Mouse (Mus musculus): ENCODE measurements around the gene Psap. TPM values are rescaled to one million over a fixed set of nuclear protein-coding genes. Genes with fewer than 3 reads are reported as not detected.
"Not testable (repeated sequence)": the region's sequence is repeated elsewhere in the genome, so short reads cannot be mapped to it uniquely, and the experiment has no call there.

Gene Psap
- total and polyA plus RNA-seq, 2 experiments from 2014 or later = 272 to 811 TPM

DNA sequence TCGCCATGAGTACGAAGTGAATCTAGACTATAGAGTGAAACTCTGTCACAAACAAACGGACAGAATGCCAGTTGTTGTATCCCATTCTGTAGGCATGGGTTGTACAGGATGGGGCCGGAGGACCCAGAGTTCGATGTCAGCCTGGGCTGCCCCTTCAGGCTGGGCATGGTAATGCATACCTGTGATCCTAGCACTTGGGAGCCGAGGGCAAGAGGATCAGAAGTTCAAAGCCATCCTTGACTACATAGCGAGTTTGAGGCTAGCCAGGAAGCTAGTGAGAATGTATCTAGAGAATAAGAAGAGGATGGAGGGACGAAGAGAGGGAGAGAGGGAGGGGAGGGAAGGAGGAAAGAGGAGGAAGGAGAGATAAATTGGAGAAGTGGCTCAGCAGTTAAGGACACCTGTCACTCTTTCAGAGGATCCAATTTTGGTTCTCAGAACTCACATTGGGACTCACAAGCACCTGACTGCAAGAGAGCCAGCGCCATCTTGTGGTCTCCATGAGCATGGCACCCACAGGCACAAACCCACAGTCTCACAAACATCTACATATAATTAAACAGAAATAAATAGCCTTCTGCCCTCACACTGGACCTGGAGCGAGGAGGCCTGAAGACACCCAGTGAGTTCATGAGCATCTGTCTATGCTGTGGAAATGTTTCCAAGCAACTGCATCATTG lies 39.8 kb upstream of the Psap start:
- DNase-seq (ENCODE audit: low spot score) = peak; percentile 65
- Histone ChIP-seq H3K36me3 (ENCODE audit: insufficient read depth, low read length) (no peaks in the 10 kb centered on the region), H3K27ac (ENCODE audit: low read depth, low read length) (no peak overlapping the region), H3K9ac (replicated peaks; ENCODE audit: low read length, poor library complexity, severe bottlenecking) (no peak overlapping the region), H3K4me3 (ENCODE audit: low read depth, low read length) (no peak overlapping the region), H3K4me2 (ENCODE audit: low read depth, low read length, poor library complexity, severe bottlenecking) (no peak overlapping the region), H3K9me3 (ENCODE audit: low read length) (no peaks in the 10 kb centered on the region), H3K27me3 (ENCODE audit: insufficient read depth, low read length) (no peaks in the 10 kb centered on the region), H3K4me1 (ENCODE audit: insufficient read depth, low read length) (no peaks in the 10 kb centered on the region)
- WGBS = 67% methylated on average over 10 of the region's 10 CpGs
- ATAC-seq (ENCODE audit: low FRiP score) = no peak
- TF ChIP-seq CTCF (IDR thresholded peaks at IDR 0.05) = peak; percentile 75

DNA sequence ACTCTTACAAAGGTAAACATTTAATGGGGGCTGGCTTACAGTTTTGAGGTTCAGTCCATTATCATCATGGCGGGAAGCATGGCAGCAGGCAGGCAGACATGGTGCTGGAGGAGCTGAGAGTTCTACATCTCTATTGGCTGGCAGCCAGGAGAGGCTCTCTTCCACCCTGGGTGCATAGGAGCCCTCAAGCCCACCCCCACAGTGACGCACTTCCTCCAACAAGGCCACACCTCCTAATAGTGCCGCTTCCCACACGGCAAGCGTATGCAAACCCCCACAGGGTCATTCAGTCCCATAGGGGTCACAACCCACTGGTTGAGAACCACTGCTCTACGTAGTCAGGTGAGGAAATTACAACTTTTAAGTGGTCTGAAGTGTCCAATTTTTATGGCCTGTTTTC lies 37.0 kb upstream of the Psap start:
- H3K27ac ChIP-seq (ENCODE audit: low read depth, low read length) = no peak overlapping the region

DNA sequence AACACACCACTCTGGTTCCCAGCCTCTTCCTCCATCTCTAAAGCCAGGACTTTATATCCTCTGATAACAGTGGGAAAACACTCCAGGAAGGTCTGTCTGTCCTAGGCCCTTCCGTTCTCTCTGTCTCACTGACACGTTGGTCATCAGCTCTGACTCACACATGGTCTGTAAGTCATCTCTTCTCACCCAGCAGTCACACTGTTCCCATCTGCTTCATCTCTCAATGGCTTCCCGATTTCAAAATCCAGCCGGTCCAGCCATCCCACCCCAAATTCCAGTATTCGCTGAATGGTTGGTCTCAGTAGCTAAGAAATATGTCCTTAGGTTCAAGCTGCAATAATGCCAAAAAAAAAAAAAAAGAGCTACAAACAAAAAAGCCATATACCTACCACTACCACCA lies 33.5 kb upstream of the Psap start:
- Histone ChIP-seq H3K9me3 (ENCODE audit: low read length) (no peaks in the 10 kb centered on the region), H3K4me2 (ENCODE audit: low read depth, low read length, poor library complexity, severe bottlenecking) (no peak overlapping the region), H3K4me3 (ENCODE audit: low read depth, low read length) (no peak overlapping the region), H3K27me3 (ENCODE audit: insufficient read depth, low read length) (no peaks in the 10 kb centered on the region), H3K27ac (ENCODE audit: low read depth, low read length) (no peak overlapping the region), H3K36me3 (ENCODE audit: insufficient read depth, low read length) (no peaks in the 10 kb centered on the region), H3K4me1 (ENCODE audit: insufficient read depth, low read length) (no peaks in the 10 kb centered on the region), H3K9ac (replicated peaks; ENCODE audit: low read length, poor library complexity, severe bottlenecking) (no peak overlapping the region)
- ATAC-seq (ENCODE audit: low FRiP score) (no peak), DNase-seq (ENCODE audit: low spot score) (no peak)
- TF ChIP-seq CTCF (IDR thresholded peaks at IDR 0.05) = no peak
- WGBS = 91% methylated on average over 5 of the region's 5 CpGs

More for the DNA sequence above, 37.0 kb upstream of the Psap start:
- no peak overlapping the region for H3K4me3 ChIP-seq (ENCODE audit: low read depth, low read length)
- DNase-seq (ENCODE audit: low spot score) (no peak), ATAC-seq (ENCODE audit: low FRiP score) (no peak)
- no peak overlapping the region for H3K9ac ChIP-seq (replicated peaks; ENCODE audit: low read length, poor library complexity, severe bottlenecking)
- no peaks in the 10 kb centered on the region for H3K36me3 ChIP-seq (ENCODE audit: insufficient read depth, low read length)
- H3K4me2 ChIP-seq (ENCODE audit: low read depth, low read length, poor library complexity, severe bottlenecking) = no peak overlapping the region
- no peak for TF ChIP-seq CTCF (IDR thresholded peaks at IDR 0.05)
- WGBS = 89% methylated on average over 6 of the region's 6 CpGs
- no peaks in the 10 kb centered on the region for H3K4me1 ChIP-seq (ENCODE audit: insufficient read depth, low read length)
- no peaks in the 10 kb centered on the region for H3K27me3 ChIP-seq (ENCODE audit: insufficient read depth, low read length)
- H3K9me3 ChIP-seq (ENCODE audit: low read length) = no peaks in the 10 kb centered on the region

DNA sequence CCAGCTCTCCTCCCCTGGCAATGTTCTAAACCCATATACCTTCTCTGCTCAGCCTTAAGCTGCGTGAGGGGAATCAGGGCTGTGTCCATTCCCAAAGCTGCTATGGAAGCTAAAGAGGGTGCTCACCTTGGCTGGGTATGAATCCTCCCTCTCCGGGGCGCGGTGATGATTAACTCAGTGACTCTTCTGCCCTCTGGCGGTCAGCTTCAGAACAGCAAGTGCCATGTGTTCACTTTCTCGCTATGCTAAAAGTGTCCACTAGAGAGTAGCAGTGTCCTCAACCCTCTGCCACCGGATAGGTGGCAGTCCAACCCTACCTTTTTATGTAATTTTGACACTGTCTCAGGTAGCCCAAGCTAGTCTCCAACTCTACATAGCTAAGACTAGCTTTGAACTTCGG lies 32.4 kb upstream of the Psap start:
- no peaks in the 10 kb centered on the region for H3K27me3 ChIP-seq (ENCODE audit: insufficient read depth, low read length)
- no peaks in the 10 kb centered on the region for H3K9me3 ChIP-seq (ENCODE audit: low read length)
- no peak overlapping the region for H3K9ac ChIP-seq (replicated peaks; ENCODE audit: low read length, poor library complexity, severe bottlenecking)
- peak; percentile 77 for ATAC-seq (ENCODE audit: low FRiP score)
- DNase-seq (ENCODE audit: low spot score) = peak; percentile 94
- no peaks in the 10 kb centered on the region for H3K36me3 ChIP-seq (ENCODE audit: insufficient read depth, low read length)
- H3K4me1 ChIP-seq (ENCODE audit: insufficient read depth, low read length) = no peaks in the 10 kb centered on the region
- WGBS = 0% methylated on average over 8 of the region's 8 CpGs
- peak; percentile 100 for TF ChIP-seq CTCF (IDR thresholded peaks at IDR 0.05)
- no peak overlapping the region for H3K4me2 ChIP-seq (ENCODE audit: low read depth, low read length, poor library complexity, severe bottlenecking)
- no peak overlapping the region for H3K27ac ChIP-seq (ENCODE audit: low read depth, low read length)
- no peak overlapping the region for H3K4me3 ChIP-seq (ENCODE audit: low read depth, low read length)

DNA sequence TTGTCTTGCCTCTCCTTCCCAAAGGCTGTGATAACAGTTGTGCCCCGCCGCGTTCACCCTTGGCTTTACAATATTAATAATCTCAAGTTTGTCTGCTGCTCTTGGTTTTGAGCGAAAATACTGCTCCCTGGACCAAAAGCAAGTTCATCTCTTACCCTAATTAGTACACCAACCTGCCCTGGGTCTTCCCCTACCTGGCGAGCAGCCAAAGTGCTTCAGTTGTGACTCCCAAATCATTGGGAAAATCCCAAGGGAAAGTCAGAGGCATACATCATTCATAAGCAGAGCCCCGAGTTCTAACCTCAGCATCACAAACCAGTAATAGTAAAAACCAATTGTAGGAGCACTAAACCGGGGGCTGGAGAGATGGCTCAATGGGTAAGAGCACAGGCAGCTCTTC lies 31.8 kb upstream of the Psap start:
- H3K9ac ChIP-seq (replicated peaks; ENCODE audit: low read length, poor library complexity, severe bottlenecking) = no peak overlapping the region
- no peak for DNase-seq (ENCODE audit: low spot score)
- no peak overlapping the region for H3K27ac ChIP-seq (ENCODE audit: low read depth, low read length)
- H3K27me3 ChIP-seq (ENCODE audit: insufficient read depth, low read length) = no peaks in the 10 kb centered on the region
- WGBS = 75% methylated on average over 7 of the region's 7 CpGs
- ATAC-seq (ENCODE audit: low FRiP score) = no peak
- no peak for TF ChIP-seq CTCF (IDR thresholded peaks at IDR 0.05)
- H3K4me2 ChIP-seq (ENCODE audit: low read depth, low read length, poor library complexity, severe bottlenecking) = no peak overlapping the region
- H3K36me3 ChIP-seq (ENCODE audit: insufficient read depth, low read length) = no peaks in the 10 kb centered on the region
- no peaks in the 10 kb centered on the region for H3K4me1 ChIP-seq (ENCODE audit: insufficient read depth, low read length)
- H3K9me3 ChIP-seq (ENCODE audit: low read length) = no peaks in the 10 kb centered on the region
- no peak overlapping the region for H3K4me3 ChIP-seq (ENCODE audit: low read depth, low read length)

DNA sequence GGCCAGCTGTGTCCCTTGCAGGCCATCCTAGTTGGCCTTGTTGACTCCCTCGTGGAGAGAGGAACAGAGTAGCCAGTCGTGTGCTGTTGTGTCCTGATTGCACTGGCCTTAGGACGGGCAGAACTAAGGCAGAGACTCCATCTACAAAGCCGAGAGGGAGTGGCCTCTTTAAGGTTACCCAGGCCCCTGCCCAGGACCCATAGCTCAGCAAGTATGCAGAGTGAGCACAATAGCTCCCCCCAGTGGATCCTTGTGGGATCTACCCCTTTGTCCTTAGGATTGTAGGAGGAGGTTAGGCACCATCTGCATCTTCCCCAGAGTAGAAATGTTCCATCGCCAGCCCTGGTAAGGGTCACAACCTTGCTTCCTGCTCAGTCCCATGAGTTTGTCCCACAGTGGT lies 30.9 kb upstream of the Psap start:
- DNase-seq (ENCODE audit: low spot score) (peak; percentile 65), ATAC-seq (ENCODE audit: low FRiP score) (no peak)
- no peaks in the 10 kb centered on the region for H3K27me3 ChIP-seq (ENCODE audit: insufficient read depth, low read length)
- H3K4me3 ChIP-seq (ENCODE audit: low read depth, low read length) = no peak overlapping the region
- no peak overlapping the region for H3K9ac ChIP-seq (replicated peaks; ENCODE audit: low read length, poor library complexity, severe bottlenecking)
- H3K9me3 ChIP-seq (ENCODE audit: low read length) = no peaks in the 10 kb centered on the region
- no peaks in the 10 kb centered on the region for H3K36me3 ChIP-seq (ENCODE audit: insufficient read depth, low read length)
- 31% methylated on average over 5 of the region's 5 CpGs for WGBS
- peak; percentile 62 for TF ChIP-seq CTCF (IDR thresholded peaks at IDR 0.05)
- no peak overlapping the region for H3K27ac ChIP-seq (ENCODE audit: low read depth, low read length)
- no peak overlapping the region for H3K4me2 ChIP-seq (ENCODE audit: low read depth, low read length, poor library complexity, severe bottlenecking)
- H3K4me1 ChIP-seq (ENCODE audit: insufficient read depth, low read length) = no peaks in the 10 kb centered on the region

DNA sequence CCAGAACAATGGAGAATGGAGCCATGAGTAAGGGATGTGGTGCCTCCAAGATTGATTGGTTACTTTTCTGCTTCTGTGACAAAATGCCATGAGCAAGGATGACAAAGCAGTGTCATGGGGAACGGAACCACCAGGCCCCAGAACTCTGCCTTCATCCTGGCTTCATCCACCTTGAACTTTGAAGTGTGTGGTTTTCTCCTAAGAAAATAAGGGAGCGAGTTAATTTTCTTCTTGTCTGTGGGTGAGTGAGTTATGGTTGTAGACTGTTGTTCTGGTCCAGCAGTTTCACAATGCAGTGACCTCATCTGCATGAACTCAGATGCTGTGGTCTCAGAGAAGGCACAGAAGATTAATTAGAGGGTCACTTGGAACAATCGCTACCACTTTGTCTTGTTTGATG lies 29.1 kb upstream of the Psap start:
- not testable (repeated sequence) for H3K4me3 ChIP-seq (ENCODE audit: low read depth, low read length); H3K27ac ChIP-seq (ENCODE audit: low read depth, low read length); H3K36me3 ChIP-seq (ENCODE audit: insufficient read depth, low read length); H3K9ac ChIP-seq (replicated peaks; ENCODE audit: low read length, poor library complexity, severe bottlenecking); ATAC-seq (ENCODE audit: low FRiP score); H3K27me3 ChIP-seq (ENCODE audit: insufficient read depth, low read length); H3K4me1 ChIP-seq (ENCODE audit: insufficient read depth, low read length); H3K9me3 ChIP-seq (ENCODE audit: low read length); H3K4me2 ChIP-seq (ENCODE audit: low read depth, low read length, poor library complexity, severe bottlenecking); DNase-seq (ENCODE audit: low spot score)
- 89% methylated on average over 3 of the region's 3 CpGs for WGBS
